Mouse (Mus musculus) activated CD4-positive, CD25-positive, alpha-beta regulatory T cell (primary cell): Measurements from ENCODE around the gene Wdr45. TPM values are rescaled to one million over a fixed set of nuclear protein-coding genes. Genes with fewer than 3 reads are reported as not detected.

ENCODE experiments used
- polyA plus RNA-seq, 2 experiments: library from polyadenylated mRNA; unstranded; fragments of 100-300 nt; shearing (Covaris generic); gene quantifications; one replicate each; pipeline ENCODE4 v1.2.1; 2017

Gene Wdr45
- 10 to 100 TPM; 79.2 to 82.1 TPM for polyA plus RNA-seq

DNA sequence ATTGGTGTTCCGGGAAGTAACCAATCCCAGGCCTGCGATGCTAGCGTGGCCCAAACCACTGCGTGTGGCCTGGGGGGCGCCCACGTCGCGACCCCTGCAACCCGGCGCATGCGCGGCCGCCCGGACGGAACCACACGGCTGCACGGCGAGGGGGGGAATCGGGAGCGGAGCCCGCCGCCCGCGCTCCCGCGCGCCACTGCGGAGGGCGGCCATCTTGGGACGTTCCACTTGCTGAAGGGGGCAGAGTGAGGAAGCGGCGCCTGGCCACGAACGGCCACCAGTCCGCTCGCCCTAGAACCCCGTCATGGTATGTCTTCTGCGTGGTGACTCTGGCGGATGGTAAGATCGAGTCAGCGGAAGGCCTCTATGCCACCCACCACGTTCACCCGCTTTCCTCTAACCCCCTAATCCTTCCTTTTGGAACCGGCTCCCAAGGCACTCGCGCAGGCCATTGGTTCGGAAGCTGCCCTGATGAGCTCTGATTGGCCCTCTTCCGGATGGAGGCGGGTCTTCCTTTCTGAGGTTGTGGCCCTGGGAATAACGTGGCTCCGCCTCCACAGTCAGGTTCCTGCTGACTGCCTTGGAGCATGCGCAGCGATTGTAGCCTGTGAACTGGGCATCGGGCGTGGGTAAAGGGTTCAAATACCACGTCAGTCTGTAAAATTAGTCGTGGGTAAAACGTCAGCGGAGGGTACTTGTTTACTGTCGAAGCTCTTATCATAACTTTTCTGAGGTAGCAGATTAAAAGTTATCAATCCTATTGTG is at the start of gene Wdr45:
Wdr45 (plus strand) TSS at position 199 of the 765 bp plus-strand sequence.

GRCm38 (mm10) chrX:7670921-7671623 is 43.1 kb upstream of the Wdr45 start, which contains the start of gene Plp2:
TSS of gene Plp2 (minus strand) at chrX:7671390.

DNA sequence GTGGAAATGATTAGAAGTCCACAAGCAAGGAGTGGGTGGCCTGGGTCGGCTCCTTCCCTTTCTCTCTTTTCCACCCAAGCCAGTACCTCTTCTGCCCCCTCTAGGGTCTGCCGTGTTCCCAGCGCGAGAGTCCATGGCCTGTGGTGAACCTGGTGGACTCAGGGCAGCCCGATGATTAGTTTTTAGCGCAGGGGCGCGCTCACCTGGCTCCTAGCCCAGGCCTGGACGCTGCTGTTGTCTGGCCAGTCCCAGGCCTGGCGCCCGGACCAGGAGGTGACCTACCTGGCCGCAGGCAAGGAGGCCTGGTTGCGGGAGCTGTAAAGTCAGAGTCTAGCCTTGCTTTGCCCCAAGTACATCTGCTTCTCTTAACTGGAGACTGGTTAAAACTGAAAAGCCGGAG is 33.3 kb upstream of the Wdr45 start, which contains the start of gene Magix:
Magix (minus strand) TSS at position 388 of the 400 bp plus-strand sequence.

DNA sequence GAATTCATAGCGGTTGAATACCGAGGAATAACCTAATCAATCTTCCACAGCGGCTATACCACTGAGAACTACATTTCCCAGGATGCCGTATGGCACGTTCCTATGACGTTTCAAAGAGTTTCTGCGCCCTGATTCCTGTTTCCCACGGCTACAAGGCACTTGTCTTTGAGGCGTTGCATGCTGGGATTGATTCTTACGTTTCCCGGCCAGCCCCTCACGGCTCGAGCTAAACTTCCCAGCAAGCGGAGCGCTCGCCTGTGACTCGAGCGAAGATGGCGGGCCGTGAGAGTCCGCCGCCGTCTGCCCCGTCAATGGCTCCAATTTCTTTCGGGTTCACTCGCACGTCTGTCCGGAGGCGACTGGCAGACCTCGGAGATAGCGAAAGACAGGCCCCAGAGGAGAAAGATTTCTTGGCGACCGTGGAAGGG is 17.2 kb upstream of the Wdr45 start, which contains the start of gene Gpkow:
Gpkow (plus strand) TSS at position 178 of the 428 bp plus-strand sequence.

GRCm38 (mm10) chrX:7721514-7722281 is 7.6 kb downstream of the Wdr45 start, which contains the start of gene Gm45208:
TSS of gene Gm45208 (plus strand) at chrX:7722245.

GRCm38 (mm10) chrX:7728215-7728921 is 14.2 kb downstream of the Wdr45 start, which contains the start of gene Praf2:
TSS of gene Praf2 (plus strand) at chrX:7728439.

GRCm38 (mm10) chrX:7750432-7751116 is 36.4 kb downstream of the Wdr45 start, which contains the start of gene Ccdc120:
TSS of gene Ccdc120 (minus strand) at chrX:7750905.

DNA sequence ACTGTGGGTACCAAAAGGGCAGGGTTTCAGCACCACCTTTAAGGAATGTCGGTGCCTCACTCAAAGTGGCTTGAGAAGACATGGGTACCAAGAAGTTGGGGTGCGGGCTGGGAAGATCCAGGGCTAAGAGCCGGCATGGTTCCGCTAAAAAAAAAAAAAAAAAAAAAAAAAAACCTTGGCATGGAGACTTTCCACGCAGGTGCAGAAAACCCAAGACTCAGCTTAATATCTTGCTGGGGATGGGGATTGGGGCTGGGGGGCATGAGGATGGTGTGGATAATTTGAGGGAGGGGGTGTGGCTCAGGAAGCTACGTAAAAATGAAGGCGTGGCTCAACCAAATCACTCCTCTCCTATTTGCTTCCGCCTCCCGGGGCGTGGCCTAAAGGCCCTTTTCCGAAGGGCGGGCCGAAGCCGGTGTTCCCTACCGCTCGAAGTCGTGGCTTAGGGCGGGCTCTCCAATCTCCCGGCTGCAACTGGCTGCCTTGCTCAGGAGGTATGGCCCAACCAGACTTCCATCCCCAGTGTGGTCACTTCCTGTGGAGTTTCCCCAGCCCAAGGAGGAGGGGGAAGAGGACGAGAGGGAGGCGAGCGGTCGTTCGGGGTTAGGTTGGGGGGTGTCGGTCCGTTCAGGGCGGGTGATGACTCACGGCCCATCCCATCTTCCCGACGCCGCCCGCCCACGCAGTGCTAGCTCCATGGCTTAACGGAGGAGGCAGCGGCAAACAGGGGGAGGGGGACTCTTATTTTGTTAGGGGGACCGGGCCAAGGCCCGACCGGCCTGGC is 48.2 kb downstream of the Wdr45 start, which contains the start of gene Tfe3:
Tfe3 (plus strand) TSS at position 424 of the 784 bp plus-strand sequence.

Other genes with a start within 250 kb of the Wdr45 start
- 100 to 1,000 TPM; 131 to 160 TPM for gene Foxp3, start 140.7 kb upstream of the Wdr45 start, polyA plus RNA-seq
- 10 to 100 TPM; 13.0 to 20.2 TPM for gene Ppp1r3f, start 140.1 kb upstream of the Wdr45 start, polyA plus RNA-seq
- 10 to 100 TPM; 14.3 to 20.4 TPM for gene Ccdc22, start 108.8 kb upstream of the Wdr45 start, polyA plus RNA-seq
- gene Cacna1f, start 107.2 kb upstream of the Wdr45 start, polyA plus RNA-seq = not detected
- gene Syp, start 75.9 kb upstream of the Wdr45 start, polyA plus RNA-seq = 10 to 100 TPM in 1 of 2 experiments, 1 to 10 TPM in 1; 9.8 to 11.2 TPM
- 10 to 100 TPM; 20.7 to 26.7 TPM for gene Prickle3, start 57.1 kb upstream of the Wdr45 start, polyA plus RNA-seq
- 100 to 1,000 TPM; 131 to 140 TPM for gene Plp2, start 42.9 kb upstream of the Wdr45 start, polyA plus RNA-seq
- gene Magix, start 33.1 kb upstream of the Wdr45 start, polyA plus RNA-seq = under 1 TPM; 0.07 to 0.15 TPM
- gene Gpkow, start 17.2 kb upstream of the Wdr45 start, polyA plus RNA-seq = 10 to 100 TPM; 53.2 to 55.6 TPM
- not detected for gene Gm45208, start 7.9 kb downstream of the Wdr45 start, polyA plus RNA-seq
- gene Praf2, start 14.1 kb downstream of the Wdr45 start, polyA plus RNA-seq = 10 to 100 TPM; 23.5 to 24.1 TPM
- gene Ccdc120, start 36.6 kb downstream of the Wdr45 start, polyA plus RNA-seq = not detected
- 10 to 100 TPM; 25.7 to 39.5 TPM for gene Tfe3, start 48.2 kb downstream of the Wdr45 start, polyA plus RNA-seq
- 10 to 100 TPM; 74.5 to 78.6 TPM for gene Gripap1, start 75.4 kb downstream of the Wdr45 start, polyA plus RNA-seq
- gene Kcnd1, start 108.0 kb downstream of the Wdr45 start, polyA plus RNA-seq = under 1 TPM; 0.21 to 0.61 TPM
- 100 to 1,000 TPM; 135 to 174 TPM for gene Otud5, start 127.0 kb downstream of the Wdr45 start, polyA plus RNA-seq
- gene Pim2, start 163.9 kb downstream of the Wdr45 start, polyA plus RNA-seq = 100 to 1,000 TPM in 1 of 2 experiments, 10 to 100 TPM in 1; 57.1 to 169 TPM
- 10 to 100 TPM; 21.5 to 29.9 TPM for gene Slc35a2, start 169.7 kb downstream of the Wdr45 start, polyA plus RNA-seq
- 100 to 1,000 TPM in 1 of 2 experiments, 10 to 100 TPM in 1; 99.4 to 142 TPM for gene Pqbp1, start 184.9 kb downstream of the Wdr45 start, polyA plus RNA-seq
- gene Timm17b, start 185.0 kb downstream of the Wdr45 start, polyA plus RNA-seq = 100 to 1,000 TPM; 122 to 162 TPM
- not detected for gene Gm10491, start 193.5 kb downstream of the Wdr45 start, polyA plus RNA-seq
- not detected for gene Gm10490, start 195.2 kb downstream of the Wdr45 start, polyA plus RNA-seq
- not detected for gene Pcsk1n, start 205.5 kb downstream of the Wdr45 start, polyA plus RNA-seq
- gene Eras, start 214.3 kb downstream of the Wdr45 start, polyA plus RNA-seq = not detected
- gene Hdac6, start 233.6 kb downstream of the Wdr45 start, polyA plus RNA-seq = 10 to 100 TPM; 10.8 to 15.6 TPM